Mouse (Mus musculus) cortical plate, adult 2 months (tissue): ENCODE measurements at regions not wholly inside any gene's neighbourhood (a gene's known extent, or its start where the extent isn't known, plus 50 kb on each side); places are given as distances from the start of the nearest gene placed in this dataset.
"Not testable (repeated sequence)": the region's sequence is repeated elsewhere in the genome, so short reads cannot be mapped to it uniquely, and the experiment has no call there.

Experiments used
- CTCF ChIP-seq: fragments of 200-500 bp; IDR thresholded peaks from 2 replicates; pipeline ENCODE4 v1.5.1; 2011; ENCODE audit warnings: mild to moderate bottlenecking, control low read depth, low read length; ENCODE audit not compliant: insufficient read depth; ENCODE audit errors: extremely low read depth
- POLR2A ChIP-seq: fragments of 200-500 bp; IDR thresholded peaks from 2 replicates; pipeline ENCODE4 v1.6.1; 2011; ENCODE audit warnings: mild to moderate bottlenecking, low read length, control low read depth; ENCODE audit not compliant: insufficient read depth; ENCODE audit errors: extremely low read depth

DNA sequence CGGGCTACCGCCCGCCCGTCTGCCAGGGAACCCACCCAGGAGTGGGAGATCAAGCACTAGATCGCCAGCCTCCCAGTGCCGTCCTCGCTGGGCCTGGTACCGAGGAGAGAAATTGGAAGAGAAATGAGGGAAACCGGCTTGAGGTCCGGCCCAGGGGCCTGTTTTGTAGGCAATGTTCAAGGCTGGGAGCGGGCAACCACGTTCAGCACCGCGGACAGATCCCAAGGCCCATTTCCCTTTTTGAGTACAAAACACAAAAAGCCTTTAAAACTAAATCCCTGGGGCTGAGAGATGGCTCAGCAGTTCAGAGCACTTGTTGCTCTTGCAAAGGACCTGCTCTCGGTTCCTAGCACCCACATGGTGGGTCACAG is 60.6 kb downstream of the Dynlt1b start:
- not testable (repeated sequence) for TF ChIP-seq CTCF, POLR2A
